Mouse (Mus musculus): ENCODE results near the gene Ppp1ca.

Gene Ppp1ca

GRCm38 (mm10) chr19:4213524-4213974 is 21.7 kb downstream of the Ppp1ca start:
- no peak for DNase-seq (ENCODE audit: low read depth)

GRCm38 (mm10) chr19:4214071-4214770 is 22.4 kb downstream of the Ppp1ca start, which contains the start of the genes Clcf1 and AC109138.7:
Gene Clcf1, plus strand, starts transcription at chr19:4214238.
Gene AC109138.7, plus strand, starts transcription at chr19:4214357.
- peak; percentile 90 for DNase-seq (ENCODE audit: low read depth)

GRCm38 (mm10) chr19:4214771-4215450 is 23.0 kb downstream of the Ppp1ca start:
- peak; percentile 46 for DNase-seq (ENCODE audit: low read depth)

- DNase-seq (ENCODE audit: low read depth): peak; percentile 35
These were observed 23.6 kb downstream of the Ppp1ca start for GRCm38 (mm10) chr19:4215451-4215840.

- DNase-seq (ENCODE audit: low read depth): peak; percentile 22
These were observed 24.3 kb downstream of the Ppp1ca start for GRCm38 (mm10) chr19:4216041-4216685.

GRCm38 (mm10) chr19:4217140-4217539 is 25.3 kb downstream of the Ppp1ca start:
- no peak for DNase-seq (ENCODE audit: low read depth)

GRCm38 (mm10) chr19:4217855-4218254 is 26.0 kb downstream of the Ppp1ca start:
- no peak for DNase-seq (ENCODE audit: low read depth)

- peak; percentile 22 for DNase-seq (ENCODE audit: low read depth)
These were observed 26.4 kb downstream of the Ppp1ca start for GRCm38 (mm10) chr19:4218293-4218692.

- DNase-seq (ENCODE audit: low read depth): peak; percentile 70
These were observed 26.9 kb downstream of the Ppp1ca start for GRCm38 (mm10) chr19:4218784-4219183.

GRCm38 (mm10) chr19:4219943-4220342 is 28.1 kb downstream of the Ppp1ca start:
- DNase-seq (ENCODE audit: low read depth): no peak

- DNase-seq (ENCODE audit: low read depth): no peak
These were observed 28.6 kb downstream of the Ppp1ca start for GRCm38 (mm10) chr19:4220416-4220815.

- peak; percentile 63 for DNase-seq (ENCODE audit: low read depth)
These were observed 29.3 kb downstream of the Ppp1ca start for GRCm38 (mm10) chr19:4220957-4221743.

GRCm38 (mm10) chr19:4222165-4222564 is 30.3 kb downstream of the Ppp1ca start:
- peak; percentile 41 for DNase-seq (ENCODE audit: low read depth)

- peak; percentile 47 for DNase-seq (ENCODE audit: low read depth)
These were observed 34.9 kb downstream of the Ppp1ca start for GRCm38 (mm10) chr19:4226779-4227178.

GRCm38 (mm10) chr19:4227446-4227845 is 35.6 kb downstream of the Ppp1ca start:
- DNase-seq (ENCODE audit: low read depth): peak; percentile 75

GRCm38 (mm10) chr19:4227894-4228678 is 36.2 kb downstream of the Ppp1ca start:
- peak; percentile 86 for DNase-seq (ENCODE audit: low read depth)

- DNase-seq (ENCODE audit: low read depth): peak; percentile 32
These were observed 37.0 kb downstream of the Ppp1ca start for GRCm38 (mm10) chr19:4228891-4229290.

GRCm38 (mm10) chr19:4229451-4230076 is 37.7 kb downstream of the Ppp1ca start:
- peak; percentile 27 for DNase-seq (ENCODE audit: low read depth)

GRCm38 (mm10) chr19:4230415-4230814 is 38.5 kb downstream of the Ppp1ca start:
- DNase-seq (ENCODE audit: low read depth): peak; percentile 38
